Comparison of ENCODE assay signal across 29 mouse cellular contexts in genomic region chr17:15942378-15942777, GRCm38 (mm10).
DNase-seq lines count a peak whose midpoint lies in the region; ATAC-seq and TF ChIP-seq lines count a peak whose summit lies in the region.
"Had no signal": no experiment of that assay in that cellular context is flagged by ENCODE, and none has a peak within 500 bp of the region (broad histone marks: within the 10 kb centered on the region; RNA-seq: fewer than 3 reads in every experiment).

No protein-coding gene starts in this region.

- no peaks in the 10 kb centered on the region for H3K4me1 ChIP-seq in forebrain, embryonic 12.5 days
- no peaks in the 10 kb centered on the region for H3K4me1 ChIP-seq in forebrain, postnatal 0 days (ENCODE audit: insufficient read depth)
- peaks cover 7% of the 10 kb centered on the region for H3K4me1 ChIP-seq in midbrain, embryonic 10.5 days
- H3K4me1 ChIP-seq in midbrain, embryonic 16.5 days (ENCODE audit: control insufficient read depth, insufficient read depth, low read length), result no peaks in the 10 kb centered on the region
- H3K4me1 ChIP-seq in neural tube, embryonic 13.5 days (replicated peaks), result no peaks in the 10 kb centered on the region; the same call in 1 of the 2 replicates
- H3K4me1 ChIP-seq in hindbrain, embryonic 13.5 days (replicated peaks), result no peaks in the 10 kb centered on the region
- H3K4me1 ChIP-seq: embryonic facial prominence, embryonic 12.5 days; forebrain, embryonic 13.5 days; heart, embryonic 12.5 days had no signal

- TF ChIP-seq CTCF in forebrain, postnatal 0 days (IDR thresholded peaks at IDR 0.05; ENCODE audit: low read depth), result no peak

- H3K9me3 ChIP-seq in forebrain, embryonic 12.5 days, result no peaks in the 10 kb centered on the region
- H3K9me3 ChIP-seq in forebrain, postnatal 0 days (ENCODE audit: low read length), result no peaks in the 10 kb centered on the region
- no peaks in the 10 kb centered on the region for H3K9me3 ChIP-seq in midbrain, embryonic 10.5 days (replicated peaks)
- H3K9me3 ChIP-seq in midbrain, embryonic 16.5 days (replicated peaks; ENCODE audit: control insufficient read depth, low read length, poor library complexity, severe bottlenecking), result no peaks in the 10 kb centered on the region
- no peaks in the 10 kb centered on the region for H3K9me3 ChIP-seq in neural tube, embryonic 13.5 days
- H3K9me3 ChIP-seq in hindbrain, embryonic 13.5 days, result no peaks in the 10 kb centered on the region
- H3K9me3 ChIP-seq: embryonic facial prominence, embryonic 12.5 days; forebrain, embryonic 13.5 days; heart, embryonic 12.5 days had no signal

- no peaks in the 10 kb centered on the region for H3K27me3 ChIP-seq in forebrain, embryonic 12.5 days
- H3K27me3 ChIP-seq in forebrain, postnatal 0 days (ENCODE audit: insufficient read depth, low read length), result no peaks in the 10 kb centered on the region
- no peaks in the 10 kb centered on the region for H3K27me3 ChIP-seq in midbrain, embryonic 10.5 days (ENCODE audit: low read depth, poor library complexity, severe bottlenecking)
- no peaks in the 10 kb centered on the region for H3K27me3 ChIP-seq in midbrain, embryonic 16.5 days (ENCODE audit: control insufficient read depth, insufficient read depth, low read depth, low read length)
- H3K27me3 ChIP-seq in neural tube, embryonic 13.5 days, result no peaks in the 10 kb centered on the region
- H3K27me3 ChIP-seq in hindbrain, embryonic 13.5 days, result no peaks in the 10 kb centered on the region
- H3K27me3 ChIP-seq: embryonic facial prominence, embryonic 12.5 days; forebrain, embryonic 13.5 days; heart, embryonic 12.5 days had no signal

- ATAC-seq in forebrain, embryonic 12.5 days (ENCODE audit: low FRiP score), result peak; percentile 17; the same call in 1 of the 2 replicates
- no peak for ATAC-seq in forebrain, postnatal 0 days
- no peak for ATAC-seq in midbrain, embryonic 16.5 days
- ATAC-seq in neural tube, embryonic 13.5 days (ENCODE audit: low read depth), result no peak
- ATAC-seq in hindbrain, embryonic 13.5 days (ENCODE audit: low FRiP score), result no peak
- ATAC-seq in megakaryocyte, adult 5-6 weeks (ENCODE audit: poor library complexity, severe bottlenecking), result no peak
- ATAC-seq: forebrain, embryonic 13.5 days; inflammation-experienced regulatory T-cells, adult 6 months; Patski had no signal

- no peak overlapping the region for H3K9ac ChIP-seq in forebrain, embryonic 12.5 days
- H3K9ac ChIP-seq in forebrain, postnatal 0 days, result no peak overlapping the region
- no peak overlapping the region for H3K9ac ChIP-seq in midbrain, embryonic 16.5 days (ENCODE audit: low read depth, low read length)
- no peak overlapping the region for H3K9ac ChIP-seq in neural tube, embryonic 13.5 days
- no peak overlapping the region for H3K9ac ChIP-seq in hindbrain, embryonic 13.5 days
- H3K9ac ChIP-seq: embryonic facial prominence, embryonic 12.5 days; forebrain, embryonic 13.5 days; heart, embryonic 12.5 days; liver, embryonic 14.5 days had no signal

- no peak overlapping the region for H3K4me3 ChIP-seq in forebrain, embryonic 12.5 days (replicated peaks)
- no peak overlapping the region for H3K4me3 ChIP-seq in forebrain, postnatal 0 days (ENCODE audit: low read depth, low read length)
- no peak overlapping the region for H3K4me3 ChIP-seq in midbrain, embryonic 10.5 days
- H3K4me3 ChIP-seq in midbrain, embryonic 16.5 days (ENCODE audit: low read depth, low read length), result no peak overlapping the region
- no peak overlapping the region for H3K4me3 ChIP-seq in neural tube, embryonic 13.5 days
- H3K4me3 ChIP-seq in hindbrain, embryonic 13.5 days, result no peak overlapping the region
- H3K4me3 ChIP-seq: embryonic facial prominence, embryonic 12.5 days; forebrain, embryonic 13.5 days; gastrocnemius, adult 2 months; heart, adult 2 months; heart, embryonic 12.5 days had no signal

- H3K36me3 ChIP-seq in forebrain, embryonic 12.5 days (replicated peaks), result no peaks in the 10 kb centered on the region
- H3K36me3 ChIP-seq in forebrain, postnatal 0 days (ENCODE audit: insufficient read depth), result no peaks in the 10 kb centered on the region
- H3K36me3 ChIP-seq in midbrain, embryonic 10.5 days, result no peaks in the 10 kb centered on the region
- H3K36me3 ChIP-seq in midbrain, embryonic 16.5 days (ENCODE audit: control insufficient read depth, insufficient read depth, low read length), result no peaks in the 10 kb centered on the region
- no peaks in the 10 kb centered on the region for H3K36me3 ChIP-seq in neural tube, embryonic 13.5 days
- no peaks in the 10 kb centered on the region for H3K36me3 ChIP-seq in hindbrain, embryonic 13.5 days
- H3K36me3 ChIP-seq: embryonic facial prominence, embryonic 12.5 days; heart, embryonic 12.5 days had no signal

- H3K4me2 ChIP-seq in forebrain, embryonic 12.5 days, result no peak overlapping the region
- H3K4me2 ChIP-seq in forebrain, postnatal 0 days (ENCODE audit: low read depth), result no peak overlapping the region
- H3K4me2 ChIP-seq in midbrain, embryonic 16.5 days (ENCODE audit: low read length), result no peak overlapping the region
- no peak overlapping the region for H3K4me2 ChIP-seq in neural tube, embryonic 13.5 days
- no peak overlapping the region for H3K4me2 ChIP-seq in hindbrain, embryonic 13.5 days
- H3K4me2 ChIP-seq: embryonic facial prominence, embryonic 12.5 days; forebrain, embryonic 13.5 days; heart, embryonic 12.5 days had no signal

- H3K27ac ChIP-seq in forebrain, embryonic 12.5 days, result no peak overlapping the region
- H3K27ac ChIP-seq in forebrain, postnatal 0 days (ENCODE audit: low read depth, low read length), result no peak overlapping the region
- peak overlapping the region; percentile 64 for H3K27ac ChIP-seq in midbrain, embryonic 10.5 days (replicated peaks)
- no peak overlapping the region for H3K27ac ChIP-seq in midbrain, embryonic 16.5 days (ENCODE audit: low read length)
- peak overlapping the region; percentile 59; the same call in 1 of the 2 replicates for H3K27ac ChIP-seq in neural tube, embryonic 13.5 days (replicated peaks)
- 0 out of 2 replicates have a peak overlapping the region, but pooled peaks have one; percentile 32 for H3K27ac ChIP-seq in hindbrain, embryonic 13.5 days
- H3K27ac ChIP-seq: embryonic facial prominence, embryonic 12.5 days; forebrain, embryonic 13.5 days; gastrocnemius, adult 2 months; heart, adult 2 months; liver, embryonic 14.5 days had no signal

- 12% methylated on average over 4 of the region's 4 CpGs for WGBS in forebrain, embryonic 12.5 days
- WGBS in forebrain, postnatal 0 days, result 14% methylated on average over 4 of the region's 4 CpGs
- WGBS in midbrain, embryonic 10.5 days, result 18% methylated on average over 4 of the region's 4 CpGs
- WGBS in midbrain, embryonic 16.5 days, result 12% methylated on average over 4 of the region's 4 CpGs
- 29% methylated on average over 4 of the region's 4 CpGs for WGBS in neural tube, embryonic 13.5 days
- 18% methylated on average over 4 of the region's 4 CpGs for WGBS in hindbrain, embryonic 13.5 days

- no peak for DNase-seq in forebrain, postnatal 0 days
- DNase-seq in midbrain, embryonic 10.5 days (ENCODE audit: low spot score), result peak; percentile 44
- DNase-seq in neural tube, embryonic 10.5 days (ENCODE audit: extremely low spot score, low spot score), result no peak
- DNase-seq: adrenal gland, postnatal 10 days; cerebellum, adult 11 months; cerebellum, adult 9-10 months; cerebellum, postnatal 36 days; gastrocnemius, adult 2 months; heart, adult 2 months; heart, postnatal 4 days; kidney, adult 11 months; kidney, postnatal 14 days; layer of hippocampus, adult 9-11 months; liver; lung, adult 2 months; lung, postnatal 14 days; thymus, adult 2 months; thymus, postnatal 36 days had no signal

Comparison
In these comparisons a context has a peak if more than half of its experiments do, and no peak if none do; other contexts are left out.
1. H3K27ac ChIP-seq: peak in midbrain, embryonic 10.5 days (single experiment), neural tube, embryonic 13.5 days (single experiment) and hindbrain, embryonic 13.5 days (single experiment); none in forebrain, embryonic 12.5 days (single experiment), forebrain, postnatal 0 days (single experiment) and midbrain, embryonic 16.5 days (single experiment).